In genomic region chr4:123201186-123202093, GRCm38 (mm10) we compare ENCODE assay signal across 8 mouse cellular contexts. TPM values are rescaled to one million over a fixed set of nuclear protein-coding genes. Genes with fewer than 3 reads are reported as not detected.
DNase-seq lines count a peak whose midpoint lies in the region; ATAC-seq and TF ChIP-seq lines count a peak whose summit lies in the region.

Gene Nt5c1a, plus strand, starts transcription at chr4:123201504.

- H3K9ac ChIP-seq in heart, adult 2 months (ENCODE audit: low read depth, low read length), result peak within 1 kb of the TSS; percentile 62
- H3K9ac ChIP-seq in liver, embryonic 15.5 days, result no peak within 1 kb of the TSS

- H3K79me2 ChIP-seq in heart, adult 2 months (replicated peaks; ENCODE audit: control insufficient read depth, insufficient read depth, low read length), result no peaks in the 10 kb centered on the region

- H3K27ac ChIP-seq in testis, adult 2 months (ENCODE audit: control insufficient read depth, insufficient read depth, low read depth, low read length), result no peak within 1 kb of the TSS
- H3K27ac ChIP-seq in heart, adult 2 months, result peak within 1 kb of the TSS; percentile 89
- no peak within 1 kb of the TSS for H3K27ac ChIP-seq in kidney, adult 2 months (ENCODE audit: insufficient read depth, low read depth, low read length)
- no peak within 1 kb of the TSS for H3K27ac ChIP-seq in liver, embryonic 15.5 days (replicated peaks)

- peak within 1 kb of the TSS; percentile 58 for H3K4me2 ChIP-seq in liver, embryonic 15.5 days

- peaks cover 15% of the 10 kb centered on the region for H3K4me1 ChIP-seq in testis, adult 2 months (ENCODE audit: control insufficient read depth, insufficient read depth, low read length)
- peaks cover 3% of the 10 kb centered on the region for H3K4me1 ChIP-seq in heart, adult 2 months (ENCODE audit: control insufficient read depth, insufficient read depth, low read length)
- 0 out of 2 replicates have a peak, but pooled peaks cover 6% of the 10 kb centered on the region for H3K4me1 ChIP-seq in kidney, adult 2 months (ENCODE audit: control insufficient read depth, insufficient read depth, low read length)
- H3K4me1 ChIP-seq in liver, embryonic 15.5 days (replicated peaks), result peaks cover 7% of the 10 kb centered on the region; the same call in 1 of the 2 replicates

- H3K36me3 ChIP-seq in testis, adult 2 months (ENCODE audit: control insufficient read depth, insufficient read depth, low read length), result no peaks in the 10 kb centered on the region
- H3K36me3 ChIP-seq in heart, adult 2 months (ENCODE audit: control insufficient read depth, insufficient read depth, low read length), result no peaks in the 10 kb centered on the region
- no peaks in the 10 kb centered on the region for H3K36me3 ChIP-seq in kidney, adult 2 months (ENCODE audit: control insufficient read depth, insufficient read depth, low read length)
- H3K36me3 ChIP-seq in liver, embryonic 15.5 days (replicated peaks), result no peaks in the 10 kb centered on the region

- TF ChIP-seq EP300 in heart, adult 2 months (IDR thresholded peaks at IDR 0.05; ENCODE audit: insufficient read depth, low read depth, low read length), result no peak

- no peaks in the 10 kb centered on the region for H3K9me3 ChIP-seq in liver, embryonic 15.5 days (replicated peaks)

- intact Hi-C loops in heart, adult 2 months (cut with DNase I), result no loop called here

- no peaks in the 10 kb centered on the region; the same call in 1 of the 2 replicates for H3K27me3 ChIP-seq in testis, adult 2 months (ENCODE audit: control insufficient read depth, insufficient read depth, low read length)
- H3K27me3 ChIP-seq in heart, adult 2 months (ENCODE audit: control insufficient read depth, insufficient read depth, low read length), result no peaks in the 10 kb centered on the region
- peaks cover 1% of the 10 kb centered on the region; the same call in 1 of the 2 replicates for H3K27me3 ChIP-seq in kidney, adult 2 months (replicated peaks; ENCODE audit: control insufficient read depth, insufficient read depth, low read length)
- peaks cover 87% of the 10 kb centered on the region for H3K27me3 ChIP-seq in liver, embryonic 15.5 days

- TF ChIP-seq POLR2A in testis, adult 2 months (IDR thresholded peaks at IDR 0.05; ENCODE audit: control insufficient read depth, low read depth, low read length), result no peak
- TF ChIP-seq POLR2A in heart, adult 2 months (IDR thresholded peaks at IDR 0.05; ENCODE audit: insufficient read depth, low read depth, low read length), result peak; percentile 47; the same call in 1 of the 2 replicates
- TF ChIP-seq POLR2A in kidney, adult 2 months (IDR thresholded peaks at IDR 0.05; ENCODE audit: low read depth, low read length), result no peak

- DNase-seq in testis, postnatal 14 days (ENCODE audit: low spot score), result no peak
- peak; percentile 55 for DNase-seq in embryo, embryonic 10.5 days (ENCODE audit: low spot score)
- DNase-seq in heart, adult 2 months, result peak; percentile 69 to 81
- DNase-seq in kidney, adult 2 months, result peak; percentile 13
- peak; percentile 49 for DNase-seq in retina, postnatal 1 day
- no peak for DNase-seq in spleen, adult 18-20 months

- no peak for TF ChIP-seq CTCF in testis, adult 2 months (IDR thresholded peaks at IDR 0.05; ENCODE audit: control insufficient read depth, insufficient read depth, insufficient replicate concordance, low read depth, low read length)
- TF ChIP-seq CTCF in heart, adult 2 months (IDR thresholded peaks at IDR 0.05), result no peak
- no peak for TF ChIP-seq CTCF in kidney, adult 2 months (conservative IDR thresholded peaks at IDR 0.05; ENCODE audit: insufficient read depth, insufficient read length, low read depth, low read length)

- ATAC-seq in liver, embryonic 15.5 days (ENCODE audit: insufficient read depth), result no peak

- 2% methylated on average over 58 of the region's 58 CpGs for WGBS in heart, adult 2 months
- 5% methylated on average over 55 of the region's 58 CpGs for WGBS in kidney, adult 2 months
- 2% methylated on average over 58 of the region's 58 CpGs for WGBS in liver, embryonic 15.5 days (ENCODE audit: insufficient replicate concordance)

- H3K4me3 ChIP-seq in testis, adult 2 months (ENCODE audit: control insufficient read depth, low read depth, low read length), result peak within 1 kb of the TSS; percentile 56
- H3K4me3 ChIP-seq in heart, adult 2 months, result peak within 1 kb of the TSS; percentile 48
- peak within 1 kb of the TSS; percentile 1 for H3K4me3 ChIP-seq in kidney, adult 2 months (ENCODE audit: insufficient read depth, low read depth, low read length)
- peak within 1 kb of the TSS; percentile 26 for H3K4me3 ChIP-seq in liver, embryonic 15.5 days (replicated peaks)

RNA-seq across cellular contexts. Expression of gene Nt5c1a, which starts in this region (rescaled TPM):
- polyA plus RNA-seq in testis, adult 2 months (2012; rRNA removed), result 0.22 and 0.38 TPM in 2 replicates
- 10 to 100 TPM; 50.8 to 57.6 TPM for total RNA-seq in heart, adult 2 months (2021)
- polyA plus RNA-seq in heart, adult 2 months (2012; rRNA removed), result 19.6 and 41.6 TPM in 2 replicates
- 0.91 and 0.94 TPM in 2 replicates for polyA plus RNA-seq in kidney, adult 2 months (2012; rRNA removed)
- polyA plus RNA-seq in liver, embryonic 15.5 days (2015; fragmentation: Nextera tagmentation; extraction: Ambion mirVana), result not detected in 2 replicates

Comparison
In these comparisons a context has a peak if more than half of its experiments do, and no peak if none do; other contexts are left out.
1. RNA of gene Nt5c1a (polyA plus RNA-seq): 19.6 to 41.6 TPM in heart, adult 2 months; 0.91 to 0.94 TPM in kidney, adult 2 months, 0.22 to 0.38 TPM in testis, adult 2 months and not detected in liver, embryonic 15.5 days; every median in the first group is over 10 times any median in the second.
2. Peak in DNase-seq and H3K4me3 ChIP-seq in kidney, adult 2 months; RNA of the gene not detected or under 1 TPM.
3. H3K4me3 ChIP-seq: peak in every context shown above with its lines; median percentile 56 in testis, adult 2 months; 48 in heart, adult 2 months; 26 in liver, embryonic 15.5 days; 1 in kidney, adult 2 months.
4. DNase-seq: peak in embryo, embryonic 10.5 days (single experiment), heart, adult 2 months (2 of 2) and retina, postnatal 1 day (single experiment); none in testis, postnatal 14 days (single experiment) and spleen, adult 18-20 months (0 of 2).